Mouse (Mus musculus): Measurements from ENCODE around the gene Gsta4. TPM values are rescaled to one million over a fixed set of nuclear protein-coding genes. Genes with fewer than 3 reads are reported as not detected.

Gsta4 gene
- polyA plus RNA-seq, 1 experiment: 113 TPM

DNA sequence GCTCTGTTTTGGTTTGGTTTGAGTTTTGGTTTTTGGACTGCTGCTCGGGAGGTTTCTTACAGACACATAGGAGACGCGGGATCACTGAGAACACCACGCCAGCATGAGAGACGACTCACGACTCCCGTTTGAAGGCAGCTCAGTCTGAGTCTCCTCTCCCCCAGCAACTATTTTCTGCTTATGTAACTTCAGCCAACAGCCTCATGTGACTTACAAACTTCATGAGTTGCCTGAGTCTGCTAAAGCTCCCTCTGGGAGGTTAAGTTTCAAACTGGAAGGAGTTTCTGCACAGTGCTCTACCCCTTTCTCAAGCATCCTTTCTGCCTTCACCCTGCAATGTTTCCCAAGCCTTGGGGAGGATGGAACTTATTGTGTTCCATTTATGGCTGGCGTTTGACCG, 3.1 kb downstream of the Gsta4 start:
- Histone ChIP-seq H3K4me3 (replicated peaks; ENCODE audit: insufficient read depth, low read depth, low read length) (no peak overlapping the region), H3K27ac (ENCODE audit: insufficient read depth, low read length) (no peak overlapping the region), H3K27me3 (ENCODE audit: control insufficient read depth, insufficient read depth, low read length) (no peaks in the 10 kb centered on the region), H3K4me1 (ENCODE audit: control insufficient read depth, insufficient read depth, low read length) (no peaks in the 10 kb centered on the region; the same call in 1 of the 2 replicates)
- TF ChIP-seq CTCF (IDR thresholded peaks at IDR 0.05; ENCODE audit: borderline replicate concordance, insufficient read depth, low read depth, low read length): no peak
- TF ChIP-seq POLR2A (IDR thresholded peaks at IDR 0.05; ENCODE audit: borderline replicate concordance, insufficient read depth, low read length): no peak
- no peak for DNase-seq
- WGBS: 82% methylated on average over 9 of the region's 9 CpGs

DNA sequence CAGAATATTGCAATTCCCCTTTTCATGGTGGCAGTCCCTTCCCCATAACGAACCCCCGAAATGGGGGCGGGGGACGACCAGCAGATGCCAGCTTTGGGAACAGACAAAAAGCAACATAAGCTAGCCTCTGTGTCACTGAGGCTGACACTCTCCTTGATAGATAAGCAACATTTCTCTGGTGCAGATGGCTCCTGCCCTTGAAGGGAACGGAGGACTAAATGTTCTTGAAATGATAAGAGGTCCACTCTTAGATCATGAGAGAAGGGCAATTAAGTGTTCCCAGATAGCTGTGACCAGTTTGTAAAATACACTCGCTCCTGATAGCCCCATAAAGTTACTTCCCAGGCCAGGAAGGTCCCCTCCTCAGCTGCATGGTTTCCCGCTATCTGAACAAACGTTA, 6.3 kb downstream of the Gsta4 start:
- no peak overlapping the region for H3K4me3 ChIP-seq (replicated peaks; ENCODE audit: insufficient read depth, low read depth, low read length)
- no peak for DNase-seq
- no peaks in the 10 kb centered on the region for H3K27me3 ChIP-seq (ENCODE audit: control insufficient read depth, insufficient read depth, low read length)
- no peak overlapping the region for H3K27ac ChIP-seq (ENCODE audit: insufficient read depth, low read length)
- TF ChIP-seq CTCF (IDR thresholded peaks at IDR 0.05; ENCODE audit: borderline replicate concordance, insufficient read depth, low read depth, low read length) (no peak), POLR2A (IDR thresholded peaks at IDR 0.05; ENCODE audit: borderline replicate concordance, insufficient read depth, low read length) (no peak)
- WGBS: 86% methylated on average over 8 of the region's 8 CpGs
- no peaks in the 10 kb centered on the region; the same call in 1 of the 2 replicates for H3K4me1 ChIP-seq (ENCODE audit: control insufficient read depth, insufficient read depth, low read length)

GRCm38 (mm10) chr9:78190651-78191634, 8.4 kb downstream of the Gsta4 start:
- DNase-seq: no peak
- 8% methylated on average over 19 of the region's 19 CpGs for WGBS
- peak overlapping the region; percentile 22 for H3K4me3 ChIP-seq (replicated peaks; ENCODE audit: insufficient read depth, low read depth, low read length)
- H3K27me3 ChIP-seq (ENCODE audit: control insufficient read depth, insufficient read depth, low read length): no peaks in the 10 kb centered on the region
- no peak overlapping the region for H3K27ac ChIP-seq (ENCODE audit: insufficient read depth, low read length)
- no peak for TF ChIP-seq CTCF (IDR thresholded peaks at IDR 0.05; ENCODE audit: borderline replicate concordance, insufficient read depth, low read depth, low read length)
- no peak for TF ChIP-seq POLR2A (IDR thresholded peaks at IDR 0.05; ENCODE audit: borderline replicate concordance, insufficient read depth, low read length)
- peaks cover 4% of the 10 kb centered on the region; the same call in 1 of the 2 replicates for H3K4me1 ChIP-seq (ENCODE audit: control insufficient read depth, insufficient read depth, low read length)

- H3K4me3 ChIP-seq (replicated peaks; ENCODE audit: insufficient read depth, low read depth, low read length): peak overlapping the region; percentile 75
- TF ChIP-seq CTCF (IDR thresholded peaks at IDR 0.05; ENCODE audit: borderline replicate concordance, insufficient read depth, low read depth, low read length): no peak
- TF ChIP-seq POLR2A (IDR thresholded peaks at IDR 0.05; ENCODE audit: borderline replicate concordance, insufficient read depth, low read length): no peak
- H3K27me3 ChIP-seq (ENCODE audit: control insufficient read depth, insufficient read depth, low read length): no peaks in the 10 kb centered on the region
- WGBS: 3% methylated on average over 18 of the region's 18 CpGs
- peaks cover 4% of the 10 kb centered on the region; the same call in 1 of the 2 replicates for H3K4me1 ChIP-seq (ENCODE audit: control insufficient read depth, insufficient read depth, low read length)
- DNase-seq: peak; percentile 21 to 24
- H3K27ac ChIP-seq (ENCODE audit: insufficient read depth, low read length): no peak overlapping the region
Observed at GRCm38 (mm10) chr9:78191736-78192135, 9.2 kb downstream of the Gsta4 start.

DNA sequence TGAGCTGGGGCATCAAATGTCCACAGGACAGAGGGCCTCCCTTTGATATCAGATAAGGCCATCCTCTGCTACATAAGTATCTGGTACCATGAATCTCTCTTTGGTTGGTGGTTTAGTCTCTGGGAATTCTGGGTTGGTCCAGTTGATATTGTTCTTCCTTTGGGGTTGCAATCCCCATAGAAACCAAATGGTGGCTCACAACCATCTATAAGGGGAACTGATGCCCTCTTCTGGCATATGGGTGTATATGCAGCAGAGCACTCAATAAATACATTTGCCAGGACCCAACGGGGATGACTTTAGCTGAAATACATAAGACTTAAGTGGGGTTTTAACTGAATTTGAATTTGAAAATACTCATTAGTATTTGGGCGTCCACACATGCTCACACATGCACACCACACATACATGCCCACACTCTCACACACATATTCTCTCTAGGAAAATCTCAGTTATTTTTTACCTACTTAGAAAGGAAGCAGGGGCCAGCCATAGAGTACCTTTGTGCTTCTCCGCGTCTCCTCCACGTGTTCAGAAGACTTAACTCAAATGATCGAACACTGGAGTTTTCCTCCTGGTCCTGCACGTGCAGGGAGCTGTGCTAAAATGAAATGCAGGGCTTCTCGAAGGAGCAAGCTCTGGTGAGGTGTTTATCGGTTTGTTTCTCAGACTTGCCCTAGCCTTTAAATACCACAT, 11.5 kb downstream of the Gsta4 start:
- no peak for TF ChIP-seq POLR2A (IDR thresholded peaks at IDR 0.05; ENCODE audit: borderline replicate concordance, insufficient read depth, low read length)
- TF ChIP-seq CTCF (IDR thresholded peaks at IDR 0.05; ENCODE audit: borderline replicate concordance, insufficient read depth, low read depth, low read length): peak; percentile 36; the same call in 1 of the 2 replicates
- Histone ChIP-seq H3K4me1 (ENCODE audit: control insufficient read depth, insufficient read depth, low read length) (peaks cover 4% of the 10 kb centered on the region; the same call in 1 of the 2 replicates), H3K27me3 (ENCODE audit: control insufficient read depth, insufficient read depth, low read length) (no peaks in the 10 kb centered on the region), H3K4me3 (replicated peaks; ENCODE audit: insufficient read depth, low read depth, low read length) (no peak overlapping the region), H3K27ac (ENCODE audit: insufficient read depth, low read length) (no peak overlapping the region)
- peak; percentile 25 to 49 for DNase-seq
- 30% methylated on average over 9 of the region's 9 CpGs for WGBS

DNA sequence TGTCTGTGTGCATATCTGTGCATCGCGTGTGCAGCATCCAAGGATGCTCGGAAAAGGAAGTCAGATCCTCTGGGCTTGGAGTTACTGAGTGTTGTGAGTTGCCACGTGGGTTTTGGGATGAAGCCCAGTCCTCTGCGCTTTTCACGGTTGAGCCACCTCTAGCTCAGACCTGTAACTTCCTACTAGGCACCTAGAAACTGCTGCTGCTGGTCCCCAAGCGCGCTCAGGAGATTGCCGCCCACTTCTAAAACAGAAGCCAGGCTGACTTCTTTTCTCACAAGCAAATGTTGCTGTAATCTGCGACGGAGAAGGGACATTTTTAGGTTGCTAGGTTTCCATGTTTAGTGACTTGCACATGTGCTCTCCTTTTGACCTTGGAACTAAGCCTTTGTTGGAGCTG, 12.5 kb downstream of the Gsta4 start:
- H3K4me3 ChIP-seq (replicated peaks; ENCODE audit: insufficient read depth, low read depth, low read length): no peak overlapping the region
- H3K27me3 ChIP-seq (ENCODE audit: control insufficient read depth, insufficient read depth, low read length): no peaks in the 10 kb centered on the region
- H3K4me1 ChIP-seq (ENCODE audit: control insufficient read depth, insufficient read depth, low read length): peaks cover 4% of the 10 kb centered on the region; the same call in 1 of the 2 replicates
- peak in 1 of 2 experiments; percentile 19 for DNase-seq
- H3K27ac ChIP-seq (ENCODE audit: insufficient read depth, low read length): no peak overlapping the region
- TF ChIP-seq POLR2A (IDR thresholded peaks at IDR 0.05; ENCODE audit: borderline replicate concordance, insufficient read depth, low read length): no peak
- no peak for TF ChIP-seq CTCF (IDR thresholded peaks at IDR 0.05; ENCODE audit: borderline replicate concordance, insufficient read depth, low read depth, low read length)
- 45% methylated on average over 11 of the region's 11 CpGs for WGBS

DNA sequence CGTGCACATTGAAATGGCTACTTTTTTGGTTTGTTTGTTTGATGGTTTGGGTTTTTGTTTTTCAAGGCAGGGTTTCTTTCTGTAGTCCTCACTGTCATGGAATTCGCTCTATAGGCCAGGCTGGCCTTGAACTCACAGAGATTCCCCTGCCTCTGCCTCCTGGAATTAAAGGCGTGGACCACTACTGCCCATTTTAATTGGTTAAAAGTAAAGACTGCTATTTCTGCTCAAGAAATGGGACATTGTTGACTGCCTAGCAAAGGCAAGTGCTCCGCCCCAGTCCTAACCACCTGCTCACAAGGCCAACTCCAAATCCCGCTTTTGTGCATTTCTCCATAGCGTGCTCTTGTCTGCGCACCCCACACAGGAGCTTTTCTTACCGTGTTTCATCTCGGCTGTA, 15.2 kb downstream of the Gsta4 start:
- Histone ChIP-seq H3K4me1 (ENCODE audit: control insufficient read depth, insufficient read depth, low read length) (peaks cover 4% of the 10 kb centered on the region; the same call in 1 of the 2 replicates), H3K4me3 (replicated peaks; ENCODE audit: insufficient read depth, low read depth, low read length) (no peak overlapping the region), H3K27me3 (ENCODE audit: control insufficient read depth, insufficient read depth, low read length) (no peaks in the 10 kb centered on the region), H3K27ac (ENCODE audit: insufficient read depth, low read length) (no peak overlapping the region)
- TF ChIP-seq CTCF (IDR thresholded peaks at IDR 0.05; ENCODE audit: borderline replicate concordance, insufficient read depth, low read depth, low read length) (no peak), POLR2A (IDR thresholded peaks at IDR 0.05; ENCODE audit: borderline replicate concordance, insufficient read depth, low read length) (no peak)
- no peak for DNase-seq
- 96% methylated on average over 9 of the region's 9 CpGs for WGBS
